Mouse (Mus musculus) common myeloid progenitor, adult 5-6 weeks (primary cell): ENCODE results near the gene Cntrl. TPM values are rescaled to one million over a fixed set of nuclear protein-coding genes. Genes with fewer than 3 reads are reported as not detected.

Experiments
- ATAC-seq: replicated peaks from 2 replicates; pipeline ENCODE4 v1.8.0; 2016; ENCODE audit warnings: low read depth, mild to moderate bottlenecking, moderate TSS enrichment, inconsistent platforms; ENCODE audit not compliant: poor library complexity, severe bottlenecking
- total RNA-seq: library from RNA; stranded (forward); fragments of 200-1000, 187-1606 nt; gene quantifications from 2 replicates; pipeline ENCODE4 v1.2.3, GENCODE M21; 2017

Gene Cntrl
- total RNA-seq, 1 experiment from 2014 or later = 156 TPM

- ATAC-seq = no peak
Observed at GRCm38 (mm10) chr2:35213345-35213910, 104.1 kb downstream of the Cntrl start.

- peak; percentile 92 for ATAC-seq
Observed at GRCm38 (mm10) chr2:35214881-35215358, 105.6 kb downstream of the Cntrl start.

DNA sequence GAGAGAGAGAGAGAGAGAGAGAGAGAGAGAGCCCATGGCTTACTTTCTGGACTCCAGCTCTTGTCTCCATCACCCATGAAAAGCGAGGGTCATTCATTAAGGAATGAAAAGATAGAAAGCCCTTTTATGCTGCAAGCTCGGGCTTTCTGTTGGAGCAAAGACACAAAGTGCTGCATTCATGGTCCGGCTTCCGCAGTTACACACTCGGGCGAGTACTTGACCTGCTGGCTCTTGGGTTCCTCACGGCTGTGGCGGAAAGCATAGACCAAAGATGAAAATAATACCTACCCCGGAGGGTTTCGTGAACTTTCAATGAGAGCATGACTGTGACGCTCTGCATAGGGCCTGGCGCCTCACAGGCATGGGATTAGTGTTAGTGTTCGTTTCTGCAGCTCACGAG is 106.1 kb downstream of the Cntrl start:
- ATAC-seq = no peak

DNA sequence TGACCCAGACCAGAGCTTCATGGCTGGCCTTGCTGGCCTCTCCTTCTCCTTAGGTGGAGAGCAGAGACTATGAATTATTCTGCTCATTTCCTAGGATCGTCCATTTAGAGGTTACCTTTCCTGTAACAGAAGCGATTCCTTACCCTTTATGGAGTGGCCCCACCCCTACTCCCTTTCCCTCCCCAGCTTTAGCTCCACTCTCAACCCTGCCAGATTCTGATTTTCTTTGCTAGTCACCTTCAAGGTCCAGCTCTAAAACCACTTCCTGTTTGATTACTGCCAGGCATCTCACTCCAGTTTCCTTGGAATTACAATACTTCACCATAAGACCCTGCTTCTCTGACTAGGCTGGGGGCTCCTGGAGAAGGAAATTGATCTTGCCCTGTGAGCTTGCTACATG is 107.4 kb downstream of the Cntrl start:
- no peak for ATAC-seq

GRCm38 (mm10) chr2:35218736-35219135 is 109.4 kb downstream of the Cntrl start:
- ATAC-seq = no peak

- no peak for ATAC-seq
Observed at GRCm38 (mm10) chr2:35222822-35223391, 113.6 kb downstream of the Cntrl start.

DNA sequence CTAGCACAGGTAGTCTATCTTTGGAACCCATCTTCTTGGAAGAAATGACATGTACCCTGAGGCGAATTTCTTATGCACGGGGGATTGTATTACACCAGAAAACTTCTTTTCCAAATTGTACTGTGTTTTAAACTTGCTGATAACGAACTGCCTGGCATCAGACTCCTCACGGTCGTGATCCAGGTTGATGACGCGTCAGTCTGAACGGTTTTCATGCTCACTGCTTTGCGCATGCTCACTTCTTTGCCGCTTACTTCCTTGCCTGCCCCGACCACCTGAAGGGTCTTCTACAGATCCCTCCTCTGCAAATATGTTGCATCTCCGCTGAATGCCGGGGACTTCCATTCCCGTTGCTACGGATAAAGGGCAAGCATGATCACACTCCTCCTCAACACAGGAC is 115.0 kb downstream of the Cntrl start:
- ATAC-seq = no peak

GRCm38 (mm10) chr2:35228145-35228544 is 118.9 kb downstream of the Cntrl start:
- ATAC-seq = no peak

Other genes starting within 250 kb of the Cntrl start
- gene Cutal, start 235.1 kb upstream of the Cntrl start, total RNA-seq = not detected in 2 replicates
- 32.7 and 36.0 TPM in 2 replicates for gene Psmd5, start 234.5 kb upstream of the Cntrl start, total RNA-seq
- gene Phf19, start 195.5 kb upstream of the Cntrl start, total RNA-seq = 5.8 and 9.6 TPM in 2 replicates
- 0.69 and 1.3 TPM in 2 replicates for gene Traf1, start 147.7 kb upstream of the Cntrl start, total RNA-seq
- gene Hc, start 48.1 kb upstream of the Cntrl start, total RNA-seq = not detected in 2 replicates
- gene AI182371, start 7.9 kb upstream of the Cntrl start, total RNA-seq = 0.73 TPM in 1 of 2 replicates, not detected in the other
- 136 and 137 TPM in 2 replicates for gene Rab14, start 91.6 kb downstream of the Cntrl start, total RNA-seq
- gene Gsn, start 146.9 kb downstream of the Cntrl start, total RNA-seq = 8.9 and 9.7 TPM in 2 replicates
- 76.2 and 80.6 TPM in 2 replicates for gene Stom, start 227.5 kb downstream of the Cntrl start, total RNA-seq